Mouse (Mus musculus) neural tube, embryonic 13.5 days (tissue): ENCODE results near the gene Poglut1. TPM values are rescaled to one million over a fixed set of nuclear protein-coding genes. Genes with fewer than 3 reads are reported as not detected.

Experiments
- ATAC-seq: fragments of 200-750 bp; cut with Nextera tagmentation; 2 replicates; pipeline ENCODE4 v1.8.0; 2017; ENCODE audit warnings: low read depth, mild to moderate bottlenecking, moderate TSS enrichment, moderate library complexity
- H3K27ac ChIP-seq: fragments of 300-500 bp; sonication (generic); replicated peaks from 2 replicates; pipeline ENCODE4 v1.5.1; 2015; ENCODE audit warnings: moderate library complexity, mild to moderate bottlenecking, inconsistent platforms
- H3K27me3 ChIP-seq: fragments of 300-500 bp; sonication (generic); 2 replicates; pipeline ENCODE4 v1.6.1; 2015; ENCODE audit warnings: mild to moderate bottlenecking, inconsistent platforms
- H3K36me3 ChIP-seq: fragments of 300-500 bp; sonication (generic); 2 replicates; pipeline ENCODE4 v1.6.1; 2015; ENCODE audit warnings: mild to moderate bottlenecking, inconsistent platforms
- H3K4me1 ChIP-seq: fragments of 300-500 bp; sonication (generic); replicated peaks from 2 replicates; pipeline ENCODE4 v1.6.1; 2015; ENCODE audit warnings: inconsistent platforms
- H3K4me2 ChIP-seq: fragments of 300-500 bp; sonication (generic); 2 replicates; pipeline ENCODE4 v1.6.1; 2015; ENCODE audit warnings: inconsistent platforms, mild to moderate bottlenecking, moderate library complexity
- H3K4me3 ChIP-seq: fragments of 300-500 bp; sonication (generic); 2 replicates; pipeline ENCODE4 v1.5.1; 2015; ENCODE audit warnings: mild to moderate bottlenecking, inconsistent platforms
- H3K9ac ChIP-seq: fragments of 300-500 bp; sonication (generic); 2 replicates; pipeline ENCODE4 v1.6.1; 2015; ENCODE audit warnings: moderate library complexity, mild to moderate bottlenecking, inconsistent platforms
- H3K9me3 ChIP-seq: fragments of 300-500 bp; sonication (generic); 2 replicates; pipeline ENCODE4 v1.6.1; 2016; ENCODE audit warnings: inconsistent platforms
- WGBS: fragments of 180-500 bp; shearing (Covaris S2); methylation state at CpG from one replicate; pipeline ENCODE4 v1.1.7; 2015; 5-methylcytosine and 5-hydroxymethylcytosine counted together
- polyA plus RNA-seq: library from polyadenylated mRNA; unstranded; fragments of >200 nt; fragmentation: Nextera tagmentation; extraction: Ambion mirVana; gene quantifications from 2 replicates; pipeline ENCODE4 v1.2.1, GENCODE M21; 2015

Gene Poglut1
- 63.3 and 73.7 TPM in 2 replicates for polyA plus RNA-seq

GRCm38 (mm10) chr16:38549479-38550396 lies at the start of gene Poglut1:
Gene Poglut1, minus strand, starts transcription at chr16:38550258.
- H3K27ac ChIP-seq = peak within 1 kb of the TSS; percentile 87
- H3K9ac ChIP-seq = peak within 1 kb of the TSS; percentile 95
- peaks cover 18% of the 10 kb centered on the region for H3K4me1 ChIP-seq
- ATAC-seq = peak; percentile 96
- peak within 1 kb of the TSS; percentile 92 for H3K4me3 ChIP-seq
- H3K27me3 ChIP-seq = peaks cover 31% of the 10 kb centered on the region
- H3K9me3 ChIP-seq = no peaks in the 10 kb centered on the region
- peaks cover 33% of the 10 kb centered on the region for H3K36me3 ChIP-seq
- 3% methylated on average over 54 of the region's 54 CpGs for WGBS
- H3K4me2 ChIP-seq = peak within 1 kb of the TSS; percentile 76

- Histone ChIP-seq H3K4me1 (no peaks in the 10 kb centered on the region), H3K36me3 (peaks cover 20% of the 10 kb centered on the region), H3K27me3 (no peaks in the 10 kb centered on the region), H3K4me3 (no peak overlapping the region), H3K9me3 (no peaks in the 10 kb centered on the region), H3K27ac (no peak overlapping the region), H3K9ac (no peak overlapping the region), H3K4me2 (no peak overlapping the region)
- ATAC-seq = no peak
- WGBS = 66% methylated on average over 11 of the region's 11 CpGs
Observed at GRCm38 (mm10) chr16:38598986-38599680, 49.1 kb upstream of the Poglut1 start.

- Histone ChIP-seq H3K27me3 (no peaks in the 10 kb centered on the region), H3K9me3 (no peaks in the 10 kb centered on the region), H3K4me2 (no peak overlapping the region), H3K9ac (no peak overlapping the region), H3K27ac (no peak overlapping the region), H3K4me3 (no peak overlapping the region), H3K4me1 (no peaks in the 10 kb centered on the region), H3K36me3 (peaks cover 40% of the 10 kb centered on the region)
- no peak for ATAC-seq
- WGBS = 92% methylated on average over 2 of the region's 2 CpGs
Observed at GRCm38 (mm10) chr16:38596651-38597050, 46.6 kb upstream of the Poglut1 start.

GRCm38 (mm10) chr16:38596099-38596498 lies 46.0 kb upstream of the Poglut1 start:
- ATAC-seq = no peak
- H3K27me3 ChIP-seq = no peaks in the 10 kb centered on the region
- H3K4me3 ChIP-seq = no peak overlapping the region
- 90% methylated on average over 2 of the region's 2 CpGs for WGBS
- H3K36me3 ChIP-seq = peaks cover 40% of the 10 kb centered on the region
- H3K4me2 ChIP-seq = no peak overlapping the region
- no peaks in the 10 kb centered on the region for H3K9me3 ChIP-seq
- H3K9ac ChIP-seq = no peak overlapping the region
- H3K4me1 ChIP-seq = no peaks in the 10 kb centered on the region
- H3K27ac ChIP-seq = no peak overlapping the region

GRCm38 (mm10) chr16:38594435-38594834 lies 44.4 kb upstream of the Poglut1 start:
- ATAC-seq = no peak
- 98% methylated on average over 1 of the region's 1 CpGs for WGBS
- Histone ChIP-seq H3K4me2 (no peak overlapping the region), H3K9me3 (no peaks in the 10 kb centered on the region), H3K9ac (no peak overlapping the region), H3K4me3 (no peak overlapping the region), H3K4me1 (no peaks in the 10 kb centered on the region), H3K36me3 (peaks cover 51% of the 10 kb centered on the region), H3K27me3 (no peaks in the 10 kb centered on the region), H3K27ac (no peak overlapping the region)

- no peak overlapping the region for H3K4me3 ChIP-seq
- H3K4me2 ChIP-seq = no peak overlapping the region
- H3K36me3 ChIP-seq = peaks cover 66% of the 10 kb centered on the region
- H3K27me3 ChIP-seq = no peaks in the 10 kb centered on the region
- H3K9ac ChIP-seq = no peak overlapping the region
- WGBS = 94% methylated on average over 4 of the region's 4 CpGs
- H3K9me3 ChIP-seq = no peaks in the 10 kb centered on the region
- no peaks in the 10 kb centered on the region for H3K4me1 ChIP-seq
- H3K27ac ChIP-seq = no peak overlapping the region
- ATAC-seq = no peak
Observed at GRCm38 (mm10) chr16:38592946-38593345, 42.9 kb upstream of the Poglut1 start.

GRCm38 (mm10) chr16:38592026-38592678 lies 42.1 kb upstream of the Poglut1 start:
- no peak overlapping the region for H3K9ac ChIP-seq
- no peak for ATAC-seq
- no peak overlapping the region for H3K4me2 ChIP-seq
- no peaks in the 10 kb centered on the region for H3K27me3 ChIP-seq
- H3K4me3 ChIP-seq = no peak overlapping the region
- H3K9me3 ChIP-seq = no peaks in the 10 kb centered on the region
- peaks cover 74% of the 10 kb centered on the region for H3K36me3 ChIP-seq
- no peaks in the 10 kb centered on the region for H3K4me1 ChIP-seq
- 0 out of 2 replicates have a peak overlapping the region, but pooled peaks have one; percentile 3 for H3K27ac ChIP-seq
- WGBS = 83% methylated on average over 12 of the region's 12 CpGs

- Histone ChIP-seq H3K27ac (no peak overlapping the region), H3K4me1 (no peaks in the 10 kb centered on the region), H3K9me3 (no peaks in the 10 kb centered on the region), H3K27me3 (no peaks in the 10 kb centered on the region), H3K36me3 (peaks cover 79% of the 10 kb centered on the region), H3K4me3 (no peak overlapping the region), H3K4me2 (no peak overlapping the region), H3K9ac (no peak overlapping the region)
- WGBS = 78% methylated on average over 3 of the region's 3 CpGs
- no peak for ATAC-seq
Observed at GRCm38 (mm10) chr16:38591506-38591905, 41.4 kb upstream of the Poglut1 start.

GRCm38 (mm10) chr16:38587572-38587971 lies 37.5 kb upstream of the Poglut1 start:
- no peak for ATAC-seq
- Histone ChIP-seq H3K9ac (no peak overlapping the region), H3K27me3 (no peaks in the 10 kb centered on the region), H3K9me3 (no peaks in the 10 kb centered on the region), H3K36me3 (peaks cover 90% of the 10 kb centered on the region), H3K4me3 (no peak overlapping the region), H3K4me2 (no peak overlapping the region), H3K27ac (no peak overlapping the region), H3K4me1 (no peaks in the 10 kb centered on the region)
- 63% methylated on average over 4 of the region's 4 CpGs for WGBS

- H3K27ac ChIP-seq = no peak overlapping the region
- no peak overlapping the region for H3K4me2 ChIP-seq
Observed at GRCm38 (mm10) chr16:38587163-38587562, 37.1 kb upstream of the Poglut1 start.

GRCm38 (mm10) chr16:38585186-38585585 lies 35.1 kb upstream of the Poglut1 start:
- H3K27ac ChIP-seq = no peak overlapping the region
- H3K4me1 ChIP-seq = no peaks in the 10 kb centered on the region
- peaks cover 89% of the 10 kb centered on the region for H3K36me3 ChIP-seq

More at GRCm38 (mm10) chr16:38587163-38587562, 37.1 kb upstream of the Poglut1 start:
- no peak overlapping the region for H3K4me3 ChIP-seq
- H3K9ac ChIP-seq = no peak overlapping the region
- H3K27me3 ChIP-seq = no peaks in the 10 kb centered on the region
- H3K4me1 ChIP-seq = no peaks in the 10 kb centered on the region
- ATAC-seq = no peak
- peaks cover 90% of the 10 kb centered on the region for H3K36me3 ChIP-seq
- no peaks in the 10 kb centered on the region for H3K9me3 ChIP-seq
- WGBS = 91% methylated on average over 5 of the region's 5 CpGs

GRCm38 (mm10) chr16:38584761-38585160 lies 34.7 kb upstream of the Poglut1 start:
- no peak overlapping the region for H3K9ac ChIP-seq
- H3K4me1 ChIP-seq = no peaks in the 10 kb centered on the region
- H3K4me2 ChIP-seq = no peak overlapping the region
- WGBS = 93% methylated on average over 7 of the region's 7 CpGs
- no peak overlapping the region for H3K4me3 ChIP-seq
- no peak overlapping the region for H3K27ac ChIP-seq
- no peak for ATAC-seq
- H3K27me3 ChIP-seq = no peaks in the 10 kb centered on the region
- H3K36me3 ChIP-seq = peaks cover 85% of the 10 kb centered on the region
- H3K9me3 ChIP-seq = no peaks in the 10 kb centered on the region

More at GRCm38 (mm10) chr16:38585186-38585585, 35.1 kb upstream of the Poglut1 start:
- H3K4me2 ChIP-seq = no peak overlapping the region
- H3K9ac ChIP-seq = no peak overlapping the region
- no peaks in the 10 kb centered on the region for H3K9me3 ChIP-seq
- ATAC-seq = no peak
- H3K27me3 ChIP-seq = no peaks in the 10 kb centered on the region
- no peak overlapping the region for H3K4me3 ChIP-seq
- WGBS = 92% methylated on average over 5 of the region's 5 CpGs
